Mouse (Mus musculus) liver, embryonic 15.5 days (tissue): ENCODE measurements around the gene Bcl7c. TPM values are rescaled to one million over a fixed set of nuclear protein-coding genes. Genes with fewer than 3 reads are reported as not detected.

ENCODE experiments used
- ATAC-seq: fragments of 200-750 bp; cut with Nextera tagmentation; 2 replicates; pipeline ENCODE4 v1.8.0; 2017; ENCODE audit warnings: moderate number of reproducible peaks, mild to moderate bottlenecking, moderate library complexity; ENCODE audit not compliant: insufficient read depth
- H3K27ac ChIP-seq: fragments of 300-500 bp; sonication (generic); replicated peaks from 2 replicates; pipeline ENCODE4 v1.5.1; 2015; ENCODE audit warnings: mild to moderate bottlenecking, inconsistent platforms
- H3K27me3 ChIP-seq: fragments of 300-500 bp; sonication (generic); 2 replicates; pipeline ENCODE4 v1.6.1; 2015; ENCODE audit warnings: mild to moderate bottlenecking, inconsistent platforms
- H3K36me3 ChIP-seq: fragments of 300-500 bp; sonication (generic); replicated peaks from 2 replicates; pipeline ENCODE4 v1.6.1; 2015; ENCODE audit warnings: moderate library complexity, mild to moderate bottlenecking, inconsistent platforms
- H3K4me1 ChIP-seq: fragments of 300-500 bp; sonication (generic); replicated peaks from 2 replicates; pipeline ENCODE4 v1.6.1; 2015; ENCODE audit warnings: inconsistent platforms
- H3K4me2 ChIP-seq: fragments of 300-500 bp; sonication (generic); 2 replicates; pipeline ENCODE4 v1.6.1; 2015; ENCODE audit warnings: moderate library complexity, mild to moderate bottlenecking, inconsistent platforms
- H3K4me3 ChIP-seq: fragments of 300-500 bp; sonication (generic); replicated peaks from 2 replicates; pipeline ENCODE4 v1.5.1; 2015; ENCODE audit warnings: mild to moderate bottlenecking, inconsistent platforms
- H3K9ac ChIP-seq: fragments of 300-500 bp; sonication (generic); 2 replicates; pipeline ENCODE4 v1.6.1; 2015; ENCODE audit warnings: moderate library complexity, mild to moderate bottlenecking, inconsistent platforms
- H3K9me3 ChIP-seq: fragments of 300-500 bp; sonication (generic); replicated peaks from 2 replicates; pipeline ENCODE4 v1.6.1; 2016; ENCODE audit warnings: inconsistent platforms
- WGBS: fragments of 180-500 bp; shearing (Covaris S2); methylation state at CpG from one replicate; pipeline ENCODE4 v1.1.7; 2015; ENCODE audit warnings: mixed read lengths; ENCODE audit not compliant: insufficient replicate concordance; 5-methylcytosine and 5-hydroxymethylcytosine counted together
- microRNA counts: library from miRNA; unstranded; fragments of <30 nt; microRNA quantifications from one replicate; lab custom pipeline; 2016
- microRNA-seq: library from miRNA; unstranded; fragments of <30 nt; microRNA quantifications from one replicate; pipeline ENCODE4, GENCODE M21; 2016
- polyA plus RNA-seq: library from polyadenylated mRNA; unstranded; fragments of >200 nt; fragmentation: Nextera tagmentation; extraction: Ambion mirVana; gene quantifications from 2 replicates; pipeline ENCODE4 v1.2.1, GENCODE M21; 2015

The Bcl7c gene
- polyA plus RNA-seq, 1 experiment from 2014 or later = 23.7 TPM

DNA sequence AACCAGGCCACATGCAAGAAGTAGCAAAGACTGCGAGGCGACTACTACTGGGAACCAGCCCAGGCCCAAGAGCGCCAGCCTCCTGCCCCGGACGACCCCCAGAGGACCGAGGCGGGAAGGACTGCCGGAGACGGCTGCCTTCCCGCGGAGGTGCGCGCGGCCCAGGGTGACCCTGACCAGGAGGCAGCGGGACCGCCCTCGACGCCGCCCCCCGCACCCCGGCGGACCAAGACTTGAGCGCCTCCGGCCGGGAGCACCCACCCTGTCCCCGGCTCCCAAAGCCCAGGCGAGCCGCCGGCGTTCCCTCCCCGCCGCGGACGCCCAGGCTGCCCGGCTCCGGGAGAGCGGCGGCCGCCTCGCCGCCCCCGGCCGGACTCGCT, 94.2 kb downstream of the Bcl7c start:
- H3K4me1 ChIP-seq = peaks cover 25% of the 10 kb centered on the region
- ATAC-seq = peak; percentile 72
- H3K9me3 ChIP-seq = no peaks in the 10 kb centered on the region
- peak overlapping the region; percentile 73 for H3K4me3 ChIP-seq
- peaks cover 30% of the 10 kb centered on the region for H3K36me3 ChIP-seq
- H3K9ac ChIP-seq = peak overlapping the region; percentile 72
- under 1% methylated on average over 44 of the region's 44 CpGs for WGBS
- peaks cover 23% of the 10 kb centered on the region for H3K27me3 ChIP-seq
- peak overlapping the region; percentile 72; the same call in 1 of the 2 replicates for H3K27ac ChIP-seq
- peak overlapping the region; percentile 95 for H3K4me2 ChIP-seq

DNA sequence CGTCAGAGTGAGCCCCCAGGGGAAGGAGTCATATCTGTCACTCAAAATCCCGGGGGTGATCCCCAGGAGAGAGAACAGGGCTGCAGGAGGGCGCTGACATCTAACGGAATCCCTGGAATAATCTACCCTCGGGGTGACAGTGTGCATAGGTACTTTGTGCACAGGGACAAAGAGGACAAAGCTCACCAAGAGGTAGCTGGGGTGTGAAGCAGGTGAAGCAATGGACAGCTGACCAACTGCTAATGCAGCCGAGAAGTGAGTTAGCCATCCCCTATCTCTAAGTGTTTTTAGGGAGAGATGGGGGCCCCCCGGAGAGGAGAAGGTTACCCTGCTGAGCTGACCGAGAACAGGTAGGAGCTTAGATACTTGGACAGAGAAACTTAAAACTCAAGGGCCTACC, 94.6 kb downstream of the Bcl7c start:
- ATAC-seq = peak; percentile 23; the same call in 1 of the 2 replicates
- Histone ChIP-seq H3K4me2 (peak overlapping the region; percentile 95), H3K9ac (peak overlapping the region; percentile 72; the same call in 1 of the 2 replicates), H3K4me1 (peaks cover 25% of the 10 kb centered on the region), H3K4me3 (peak overlapping the region; percentile 73), H3K36me3 (peaks cover 34% of the 10 kb centered on the region), H3K27me3 (peaks cover 23% of the 10 kb centered on the region), H3K27ac (no peak overlapping the region), H3K9me3 (no peaks in the 10 kb centered on the region)
- 35% methylated on average over 8 of the region's 8 CpGs for WGBS

DNA sequence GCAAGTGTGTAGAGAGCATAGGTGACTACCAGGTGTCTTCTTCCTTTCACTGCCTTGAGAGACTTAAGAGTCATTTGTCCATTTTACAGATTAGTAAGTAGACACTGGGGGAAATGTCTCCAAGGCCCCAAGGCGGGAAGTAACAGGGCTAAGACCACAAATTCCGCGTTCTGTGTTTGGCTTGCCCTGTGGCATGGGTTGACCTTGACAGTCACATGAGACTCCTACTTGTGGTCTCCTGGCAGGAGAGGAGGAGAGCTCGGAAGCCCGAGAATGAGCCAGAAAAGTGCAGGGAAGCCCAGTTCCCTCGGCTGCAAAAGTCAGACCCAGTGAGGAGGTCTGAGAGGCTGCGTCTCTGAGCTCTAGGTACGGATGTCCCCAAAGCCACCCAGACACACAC, 95.2 kb downstream of the Bcl7c start:
- Histone ChIP-seq H3K4me3 (no peak overlapping the region), H3K27ac (no peak overlapping the region), H3K36me3 (peaks cover 34% of the 10 kb centered on the region), H3K9ac (no peak overlapping the region), H3K9me3 (no peaks in the 10 kb centered on the region), H3K4me2 (peak overlapping the region; percentile 95), H3K27me3 (peaks cover 23% of the 10 kb centered on the region), H3K4me1 (peaks cover 25% of the 10 kb centered on the region)
- 83% methylated on average over 8 of the region's 8 CpGs for WGBS
- no peak for ATAC-seq

- H3K4me1 ChIP-seq = peaks cover 25% of the 10 kb centered on the region
- ATAC-seq = no peak
- no peak overlapping the region for H3K9ac ChIP-seq
- H3K9me3 ChIP-seq = no peaks in the 10 kb centered on the region
- 91% methylated on average over 26 of the region's 26 CpGs for WGBS
- H3K27me3 ChIP-seq = peaks cover 23% of the 10 kb centered on the region
- peaks cover 34% of the 10 kb centered on the region for H3K36me3 ChIP-seq
- no peak overlapping the region for H3K4me3 ChIP-seq
- H3K4me2 ChIP-seq = no peak overlapping the region
- no peak overlapping the region for H3K27ac ChIP-seq
Measured at GRCm38 (mm10) chr7:127611561-127611960, 97.2 kb downstream of the Bcl7c start.

MicroRNAs encoded within 50 kb of the gene (microRNA counts, 519-probe panel; counts per million panel counts)
- 2,410 counts per million, percentile 41 among the panel's probes with 10 or more counts for microRNA mmu-miR-762 (lab: Ali Mortazavi, UCI)

Small RNA genes within 50 kb of the gene (microRNA-seq; reads per million reads assigned to microRNA genes)
- gene Mir762 = not detected

Other genes with a start within 250 kb of the Bcl7c start
- 19.8 and 22.4 TPM in 2 replicates for gene Prr14, start 249.3 kb downstream of the Bcl7c start, polyA plus RNA-seq
- 5.5 and 5.6 TPM in 2 replicates for gene Fbrs, start 229.7 kb downstream of the Bcl7c start, polyA plus RNA-seq
- gene Srcap, start 196.9 kb downstream of the Bcl7c start, polyA plus RNA-seq = 15.0 and 18.9 TPM in 2 replicates
- gene Gm42715, start 189.3 kb downstream of the Bcl7c start, polyA plus RNA-seq = 5.2 and 5.5 TPM in 2 replicates
- gene Tmem265, start 147.5 kb downstream of the Bcl7c start, polyA plus RNA-seq = 2.6 and 2.7 TPM in 2 replicates
- gene Phkg2, start 135.6 kb downstream of the Bcl7c start, polyA plus RNA-seq = 20.0 and 24.6 TPM in 2 replicates
- gene Ccdc189, start 120.3 kb downstream of the Bcl7c start, polyA plus RNA-seq = 6.4 and 8.3 TPM in 2 replicates
- gene Rnf40, start 120.2 kb downstream of the Bcl7c start, polyA plus RNA-seq = 18.3 and 19.5 TPM in 2 replicates
- gene Zfp629, start 93.1 kb downstream of the Bcl7c start, polyA plus RNA-seq = 1.2 and 1.6 TPM in 2 replicates
- 2.7 and 2.8 TPM in 2 replicates for gene Ctf1, start 3.8 kb upstream of the Bcl7c start, polyA plus RNA-seq
- gene Ctf2, start 23.2 kb upstream of the Bcl7c start, polyA plus RNA-seq = 0.06 and 0.10 TPM in 2 replicates
- gene Fbxl19, start 35.6 kb upstream of the Bcl7c start, polyA plus RNA-seq = 2.8 and 2.9 TPM in 2 replicates
- 11.0 and 13.1 TPM in 2 replicates for gene Orai3, start 60.9 kb upstream of the Bcl7c start, polyA plus RNA-seq
- 9.2 and 9.3 TPM in 2 replicates for gene Setd1a, start 67.7 kb upstream of the Bcl7c start, polyA plus RNA-seq
- not detected in 2 replicates for gene Gm49388, start 76.7 kb upstream of the Bcl7c start, polyA plus RNA-seq
- 55.9 and 75.3 TPM in 2 replicates for gene Hsd3b7, start 91.7 kb upstream of the Bcl7c start, polyA plus RNA-seq
- gene Stx4a, start 115.4 kb upstream of the Bcl7c start, polyA plus RNA-seq = 14.6 and 14.9 TPM in 2 replicates
- gene Stx1b, start 115.6 kb upstream of the Bcl7c start, polyA plus RNA-seq = 0.43 and 0.44 TPM in 2 replicates
- gene Zfp646, start 167.3 kb upstream of the Bcl7c start, polyA plus RNA-seq = 3.8 and 5.0 TPM in 2 replicates
- 5.7 and 6.8 TPM in 2 replicates for gene Zfp668, start 167.9 kb upstream of the Bcl7c start, polyA plus RNA-seq
- gene Prss53, start 182.0 kb upstream of the Bcl7c start, polyA plus RNA-seq = 0.21 and 0.46 TPM in 2 replicates
- gene Gm21974, start 186.5 kb upstream of the Bcl7c start, polyA plus RNA-seq = not detected in 2 replicates
- gene Vkorc1, start 186.7 kb upstream of the Bcl7c start, polyA plus RNA-seq = 122 and 141 TPM in 2 replicates
- 51.5 and 59.2 TPM in 2 replicates for gene Bckdk, start 195.1 kb upstream of the Bcl7c start, polyA plus RNA-seq
- 15.0 TPM in 2 replicates for gene Kat8, start 203.6 kb upstream of the Bcl7c start, polyA plus RNA-seq
- gene Prss8, start 221.2 kb upstream of the Bcl7c start, polyA plus RNA-seq = 13.9 and 17.4 TPM in 2 replicates
- 2.7 and 3.3 TPM in 2 replicates for gene Prss36, start 237.8 kb upstream of the Bcl7c start, polyA plus RNA-seq